Mouse (Mus musculus) layer of hippocampus, postnatal 14 days (tissue): ENCODE results near the gene Sectm1a. TPM values are rescaled to one million over a fixed set of nuclear protein-coding genes. Genes with fewer than 3 reads are reported as not detected.
"Not testable (repeated sequence)": the region's sequence is repeated elsewhere in the genome, so short reads cannot be mapped to it uniquely, and the experiment has no call there.

Experiments used
- DNase-seq, 2 experiments: peaks; one replicate each; pipeline ENCODE4 v3.0.0; 2021 to 2022; ENCODE audit warnings: low spot score in 2 of 2, mixed read lengths in 1 of 2
- total RNA-seq, 2 experiments: library from RNA; stranded (reverse); gene quantifications; 2 replicates each; pipeline ENCODE4 v1.2.3; 2021

Sectm1a gene
- total RNA-seq, 2 experiments from 2014 or later = not detected

GRCm38 (mm10) chr11:121049840-121050239 is 31.2 kb downstream of the Sectm1a start:
- DNase-seq = no peak

GRCm38 (mm10) chr11:121047826-121048399 is 33.1 kb downstream of the Sectm1a start:
- peak in 1 of 2 experiments; percentile 13 for DNase-seq

- DNase-seq = no peak
Measured at GRCm38 (mm10) chr11:121045286-121045685, 35.7 kb downstream of the Sectm1a start.

GRCm38 (mm10) chr11:121043025-121043424 is 38.0 kb downstream of the Sectm1a start:
- DNase-seq = not testable (repeated sequence)

GRCm38 (mm10) chr11:121042480-121042879 is 38.5 kb downstream of the Sectm1a start:
- no peak for DNase-seq

GRCm38 (mm10) chr11:121041636-121042035 is 39.4 kb downstream of the Sectm1a start:
- no peak for DNase-seq

- peak; percentile 75 to 79 for DNase-seq
Measured at GRCm38 (mm10) chr11:121041212-121041611, 39.8 kb downstream of the Sectm1a start.

GRCm38 (mm10) chr11:121039302-121039701 is 41.7 kb downstream of the Sectm1a start, which contains the start of gene Cd7:
TSS of gene Cd7 (minus strand) at chr11:121039418.
- no peak for DNase-seq

GRCm38 (mm10) chr11:121038366-121039240 is 42.4 kb downstream of the Sectm1a start:
- no peak for DNase-seq

GRCm38 (mm10) chr11:121033118-121033517 is 47.9 kb downstream of the Sectm1a start:
- no peak for DNase-seq

- no peak for DNase-seq
Measured at GRCm38 (mm10) chr11:121027259-121027658, 53.8 kb downstream of the Sectm1a start.

GRCm38 (mm10) chr11:121024163-121024562 is 56.9 kb downstream of the Sectm1a start:
- DNase-seq = no peak

GRCm38 (mm10) chr11:121019501-121019900 is 61.5 kb downstream of the Sectm1a start:
- no peak for DNase-seq

GRCm38 (mm10) chr11:121017703-121018102 is 63.3 kb downstream of the Sectm1a start:
- DNase-seq = peak; percentile 53 to 62

Other genes starting within 250 kb of the Sectm1a start
- gene Ccdc57, start 148.3 kb downstream of the Sectm1a start, total RNA-seq = 1 to 10 TPM; 5.7 to 7.8 TPM
- 1 to 10 TPM; 2.1 to 3.3 TPM for gene Slc16a3, start 132.7 kb downstream of the Sectm1a start, total RNA-seq
- 100 to 1,000 TPM; 123 to 126 TPM for gene Csnk1d, start 89.9 kb downstream of the Sectm1a start, total RNA-seq
- gene Cd7, start 41.8 kb downstream of the Sectm1a start, total RNA-seq = not detected
- not detected for gene Sectm1b, start 17.7 kb downstream of the Sectm1a start, total RNA-seq
- gene Tex19.2, start 37.5 kb upstream of the Sectm1a start, total RNA-seq = not detected
- gene Tex19.1, start 64.9 kb upstream of the Sectm1a start, total RNA-seq = not detected
- under 1 TPM in 1 of 2 experiments, not detected in 1; 0.45 TPM for gene Uts2r, start 79.1 kb upstream of the Sectm1a start, total RNA-seq
- 10 to 100 TPM; 28.3 to 31.3 TPM for gene Hexdc, start 123.2 kb upstream of the Sectm1a start, total RNA-seq
- gene Ogfod3, start 123.5 kb upstream of the Sectm1a start, total RNA-seq = 1 to 10 TPM; 6.2 to 9.6 TPM
- gene Cybc1, start 148.1 kb upstream of the Sectm1a start, total RNA-seq = 10 to 100 TPM; 27.7 to 32.7 TPM
- gene Narf, start 156.0 kb upstream of the Sectm1a start, total RNA-seq = 10 to 100 TPM; 73.5 to 75.5 TPM
- gene Foxk2, start 178.8 kb upstream of the Sectm1a start, total RNA-seq = 10 to 100 TPM; 95.9 to 97.3 TPM